Mouse (Mus musculus): ENCODE measurements around the gene Zfp692.

Zfp692 gene

GRCm38 (mm10) chr11:58308661-58309060, 1.8 kb downstream of the Zfp692 start:
- DNase-seq (ENCODE audit: low spot score) = no peak

- DNase-seq (ENCODE audit: low spot score) = no peak
Observed at GRCm38 (mm10) chr11:58314069-58314468, 7.2 kb downstream of the Zfp692 start.

- no peak for DNase-seq (ENCODE audit: low spot score)
Observed at GRCm38 (mm10) chr11:58315536-58316168, 8.8 kb downstream of the Zfp692 start.

GRCm38 (mm10) chr11:58316344-58316743, 9.5 kb downstream of the Zfp692 start:
- no peak for DNase-seq (ENCODE audit: low spot score)

GRCm38 (mm10) chr11:58316768-58317390, 10.0 kb downstream of the Zfp692 start:
- no peak for DNase-seq (ENCODE audit: low spot score)

- peak; percentile 90 for DNase-seq (ENCODE audit: low spot score)
Observed at GRCm38 (mm10) chr11:58322824-58323569, 16.1 kb downstream of the Zfp692 start.

- no peak for DNase-seq (ENCODE audit: low spot score)
Observed at GRCm38 (mm10) chr11:58323570-58324340, 16.9 kb downstream of the Zfp692 start.

GRCm38 (mm10) chr11:58324614-58325229, 17.9 kb downstream of the Zfp692 start:
- DNase-seq (ENCODE audit: low spot score) = no peak

GRCm38 (mm10) chr11:58326781-58327180, 19.9 kb downstream of the Zfp692 start:
- DNase-seq (ENCODE audit: low spot score) = no peak

- no peak for DNase-seq (ENCODE audit: low spot score)
Observed at GRCm38 (mm10) chr11:58329906-58330275, 23.0 kb downstream of the Zfp692 start.

- DNase-seq (ENCODE audit: low spot score) = no peak
Observed at GRCm38 (mm10) chr11:58330276-58331148, 23.6 kb downstream of the Zfp692 start, which contains the start of the genes Zfp672 and Sh3bp5l. Zfp672 (minus strand) TSS chr11:58330339. Sh3bp5l (plus strand) TSS chr11:58330724.

GRCm38 (mm10) chr11:58331149-58331495, 24.3 kb downstream of the Zfp692 start:
- no peak for DNase-seq (ENCODE audit: low spot score)

GRCm38 (mm10) chr11:58331546-58331945, 24.7 kb downstream of the Zfp692 start:
- no peak for DNase-seq (ENCODE audit: low spot score)

GRCm38 (mm10) chr11:58334746-58335145, 27.9 kb downstream of the Zfp692 start:
- DNase-seq (ENCODE audit: low spot score) = no peak

- no peak for DNase-seq (ENCODE audit: low spot score)
Observed at GRCm38 (mm10) chr11:58346745-58347144, 39.9 kb downstream of the Zfp692 start.

- no peak for DNase-seq (ENCODE audit: low spot score)
Observed at GRCm38 (mm10) chr11:58350628-58351027, 43.8 kb downstream of the Zfp692 start.

GRCm38 (mm10) chr11:58351179-58351578, 44.3 kb downstream of the Zfp692 start:
- no peak for DNase-seq (ENCODE audit: low spot score)

- no peak for DNase-seq (ENCODE audit: low spot score)
Observed at GRCm38 (mm10) chr11:58352681-58353548, 46.0 kb downstream of the Zfp692 start.

- no peak for DNase-seq (ENCODE audit: low spot score)
Observed at GRCm38 (mm10) chr11:58353709-58354108, 46.8 kb downstream of the Zfp692 start.

GRCm38 (mm10) chr11:58354476-58354875, 47.6 kb downstream of the Zfp692 start:
- DNase-seq (ENCODE audit: low spot score) = no peak

All from urinary bladder, postnatal 10 days (tissue).